Mouse (Mus musculus) left cerebral cortex, postnatal 10 days (tissue): Measurements from ENCODE around the gene Metrn. TPM values are rescaled to one million over a fixed set of nuclear protein-coding genes. Genes with fewer than 3 reads are reported as not detected.

ENCODE experiments used
- DNase-seq, 2 experiments: peaks; one replicate each; pipeline ENCODE4 v3.0.0; 2021 to 2022; ENCODE audit warnings: low spot score in 2 of 2, mixed read lengths in 1 of 2; ENCODE audit errors: extremely low spot score in 1 of 2
- intact Hi-C: fragments of 180-260 bp; cut with DNase I; formaldehyde crosslinking; loops from one replicate; pipeline ENCODE4 v1.15.1; 2025
- total RNA-seq, 2 experiments: library from RNA; stranded (reverse); gene quantifications; 2 replicates each; pipeline ENCODE4 v1.2.3; 2021

The Metrn gene
- total RNA-seq, 2 experiments from 2014 or later, result 59.8 to 61.1 TPM

DNA sequence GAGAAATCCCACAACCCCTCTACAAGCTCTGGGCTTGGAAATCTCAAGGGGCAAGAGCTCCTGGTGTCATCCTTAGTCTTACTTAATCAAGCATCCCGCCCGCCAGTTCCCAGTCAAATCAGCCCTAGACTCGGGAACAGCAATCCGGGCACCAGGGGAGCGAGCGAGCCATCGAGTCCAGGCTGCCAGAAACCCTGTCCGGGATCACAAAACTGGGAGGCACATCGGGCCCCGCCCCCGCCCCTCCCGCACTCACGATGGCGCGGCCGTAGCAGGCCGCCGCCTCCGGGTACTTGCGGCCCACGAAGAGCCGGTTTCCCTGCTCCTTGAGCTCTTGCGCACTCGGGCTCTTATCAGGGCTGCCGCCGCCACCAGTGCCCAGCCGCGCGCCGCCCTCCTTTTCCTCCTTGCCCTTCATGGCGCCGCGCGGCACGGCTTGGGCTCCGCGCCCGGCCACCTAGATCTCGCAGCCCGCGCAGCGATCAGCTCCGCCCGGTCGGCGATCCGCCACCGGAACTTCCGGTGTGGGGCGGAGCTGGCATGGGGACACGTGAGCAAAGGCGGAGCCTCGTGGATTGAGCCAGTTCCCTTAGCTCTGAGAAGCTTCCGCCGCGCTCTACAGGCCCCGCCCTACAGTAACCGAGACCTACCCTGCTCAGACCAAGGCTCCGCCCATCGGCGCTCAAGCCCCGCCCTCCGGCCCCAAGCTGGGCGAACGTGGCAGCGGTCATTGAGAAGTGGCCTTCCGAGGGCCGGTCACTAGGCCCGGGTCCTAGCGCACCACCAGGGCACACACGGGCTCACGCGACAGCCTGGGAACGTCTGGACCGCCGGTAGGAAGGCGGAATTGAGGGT is 35.7 kb upstream of the Metrn start:
- intact Hi-C loops, result no loop called here
- peak; percentile 98 to 100 for DNase-seq

DNA sequence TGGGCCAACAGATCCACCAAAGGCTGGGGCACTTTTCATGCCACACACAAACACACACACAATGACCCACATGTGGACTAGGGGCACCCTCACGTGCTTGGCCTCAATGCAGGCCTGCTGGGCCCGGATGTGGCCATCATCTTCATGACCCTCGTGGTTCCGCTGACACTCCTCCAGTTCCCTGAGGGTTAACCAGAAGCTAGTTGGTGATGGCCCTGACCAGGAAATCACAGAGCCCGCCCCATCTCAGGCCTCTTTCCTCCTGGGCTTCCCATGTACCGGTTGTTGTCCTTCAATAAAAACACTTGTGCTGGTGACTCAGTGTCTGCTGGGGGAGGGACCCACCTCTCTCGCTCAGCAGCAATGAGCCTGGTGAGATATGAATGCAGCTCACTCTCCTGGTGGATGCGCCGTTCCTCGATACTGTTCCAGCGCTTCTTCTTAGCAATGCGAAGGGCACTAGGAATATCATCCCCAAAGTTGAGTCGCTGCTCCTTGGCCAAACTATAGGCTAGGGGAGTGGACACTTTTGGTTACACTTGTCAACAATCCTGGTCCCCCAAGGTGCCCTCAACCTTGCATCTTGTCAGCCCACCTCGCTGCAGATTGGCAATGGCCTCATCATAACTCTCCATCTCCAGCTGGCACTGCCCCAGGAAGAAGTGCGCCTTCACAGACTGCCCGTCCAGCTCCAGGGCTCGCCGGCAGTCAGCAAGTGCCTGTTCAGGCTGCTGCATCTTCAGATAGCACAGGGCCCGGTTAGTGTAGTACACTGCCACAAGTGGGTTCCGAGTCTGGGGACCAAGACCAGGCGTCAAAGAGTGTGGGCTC is 34.7 kb upstream of the Metrn start:
- intact Hi-C loops, result no loop called here
- peak in 1 of 2 experiments; percentile 70 for DNase-seq

DNA sequence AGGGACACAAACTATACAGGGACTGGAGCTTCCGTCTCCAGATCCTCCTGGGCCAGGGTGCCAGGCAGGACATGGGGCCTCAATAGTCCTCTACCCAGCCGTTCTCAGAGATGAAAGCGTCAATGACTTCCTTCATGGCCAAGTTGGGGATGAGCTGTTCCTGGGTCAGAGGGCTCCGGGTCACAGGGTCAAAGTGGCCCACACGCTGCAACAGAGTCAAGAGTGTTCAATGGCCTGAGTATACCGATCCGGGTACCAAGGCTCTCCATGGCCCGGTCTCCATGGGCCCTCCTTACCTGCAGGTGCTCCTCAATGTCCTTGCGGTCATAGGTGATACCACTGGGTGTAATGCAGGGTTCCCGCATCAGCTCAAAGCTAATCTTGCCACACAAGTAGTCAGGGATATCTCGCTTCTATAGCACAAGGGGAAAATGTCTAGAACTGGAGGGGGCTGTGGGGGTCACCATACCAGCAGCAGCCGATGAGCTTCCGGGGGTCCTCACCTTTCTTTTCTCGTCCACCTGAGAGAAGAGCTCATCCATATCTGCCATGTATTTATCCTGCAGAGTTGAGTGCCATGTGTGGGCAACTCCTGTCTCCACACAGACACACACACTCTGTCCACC is 34.0 kb upstream of the Metrn start:
- intact Hi-C loops, result no loop called here
- no peak for DNase-seq

GRCm38 (mm10) chr17:25830200-25830753 is 33.3 kb upstream of the Metrn start:
- intact Hi-C loops, result no loop called here
- no peak for DNase-seq

GRCm38 (mm10) chr17:25829558-25830017 is 32.7 kb upstream of the Metrn start:
- peak in 1 of 2 experiments; percentile 26 for DNase-seq
- intact Hi-C loops, result no loop called here

DNA sequence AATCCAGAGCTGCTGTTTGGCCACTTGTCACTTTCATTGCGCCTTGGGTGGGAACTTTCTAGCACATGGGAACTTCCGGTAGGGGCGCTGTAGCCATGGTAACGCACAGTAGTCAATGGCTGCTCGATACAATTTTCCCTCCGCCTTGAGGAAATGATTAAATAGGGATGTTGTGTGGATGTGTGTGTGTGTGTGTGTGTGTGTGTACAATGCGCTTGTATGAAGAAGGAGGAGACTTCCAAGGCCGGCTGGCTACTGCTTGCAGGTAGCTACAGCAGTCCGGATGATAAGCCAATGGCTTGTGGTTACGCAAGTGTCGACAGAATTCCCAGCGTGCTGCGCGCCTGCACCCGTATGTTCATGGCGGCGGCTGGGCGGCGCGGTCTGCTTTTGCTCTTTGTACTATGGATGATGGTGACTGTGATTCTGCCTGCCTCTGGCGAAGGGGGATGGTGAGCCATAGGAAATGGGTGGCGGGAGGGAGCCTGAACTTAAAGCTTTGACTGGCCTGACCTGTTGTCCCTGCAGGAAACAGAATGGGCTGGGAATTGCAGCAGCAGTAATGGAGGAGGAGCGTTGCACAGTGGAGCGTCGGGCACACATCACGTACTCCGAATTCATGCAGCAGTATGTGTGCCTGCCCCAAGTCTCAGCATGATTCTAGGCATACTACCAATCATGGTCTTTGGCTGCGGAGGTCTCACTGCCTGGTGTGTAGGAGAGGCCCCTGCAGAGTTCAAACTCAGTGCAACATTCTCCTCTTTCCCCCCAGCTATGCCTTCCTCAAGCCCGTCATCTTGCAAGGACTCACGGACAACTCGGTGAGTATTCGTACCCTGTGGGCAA is 32.0 kb upstream of the Metrn start, which contains the start of gene Jmjd8:
Gene Jmjd8, plus strand, starts transcription at position 156 of the 846 bp plus-strand sequence.
- DNase-seq, result peak; percentile 78 to 87
- intact Hi-C loops, result no loop called here

DNA sequence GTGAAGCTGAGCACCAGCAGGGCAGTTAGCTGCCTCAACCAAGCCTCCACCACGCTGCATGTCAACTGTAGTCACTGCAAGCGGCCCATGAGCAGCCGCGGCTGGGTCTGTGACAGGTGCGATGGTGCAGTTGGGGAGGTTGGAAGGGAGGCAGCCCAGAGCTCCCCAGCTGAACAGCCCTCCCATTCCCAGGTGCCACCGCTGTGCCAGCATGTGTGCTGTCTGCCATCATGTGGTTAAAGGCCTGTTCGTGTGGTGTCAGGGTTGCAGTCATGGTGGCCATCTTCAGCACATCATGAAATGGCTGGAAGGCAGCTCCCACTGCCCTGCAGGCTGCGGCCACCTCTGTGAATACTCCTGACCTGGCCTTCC is 31.3 kb upstream of the Metrn start:
- intact Hi-C loops, result no loop called here
- DNase-seq, result peak in 1 of 2 experiments; percentile 45

- peak in 1 of 2 experiments; percentile 30 for DNase-seq
- intact Hi-C loops, result no loop called here
Observed at GRCm38 (mm10) chr17:25827546-25828222, 30.7 kb upstream of the Metrn start.

GRCm38 (mm10) chr17:25827011-25827410 is 30.1 kb upstream of the Metrn start:
- DNase-seq, result peak in 1 of 2 experiments; percentile 23
- intact Hi-C loops, result no loop called here

GRCm38 (mm10) chr17:25825984-25826570 is 29.1 kb upstream of the Metrn start:
- intact Hi-C loops, result no loop called here
- DNase-seq, result no peak

- DNase-seq, result peak in 1 of 2 experiments; percentile 22
- intact Hi-C loops, result no loop called here
Observed at GRCm38 (mm10) chr17:25825311-25825710, 28.4 kb upstream of the Metrn start.

DNA sequence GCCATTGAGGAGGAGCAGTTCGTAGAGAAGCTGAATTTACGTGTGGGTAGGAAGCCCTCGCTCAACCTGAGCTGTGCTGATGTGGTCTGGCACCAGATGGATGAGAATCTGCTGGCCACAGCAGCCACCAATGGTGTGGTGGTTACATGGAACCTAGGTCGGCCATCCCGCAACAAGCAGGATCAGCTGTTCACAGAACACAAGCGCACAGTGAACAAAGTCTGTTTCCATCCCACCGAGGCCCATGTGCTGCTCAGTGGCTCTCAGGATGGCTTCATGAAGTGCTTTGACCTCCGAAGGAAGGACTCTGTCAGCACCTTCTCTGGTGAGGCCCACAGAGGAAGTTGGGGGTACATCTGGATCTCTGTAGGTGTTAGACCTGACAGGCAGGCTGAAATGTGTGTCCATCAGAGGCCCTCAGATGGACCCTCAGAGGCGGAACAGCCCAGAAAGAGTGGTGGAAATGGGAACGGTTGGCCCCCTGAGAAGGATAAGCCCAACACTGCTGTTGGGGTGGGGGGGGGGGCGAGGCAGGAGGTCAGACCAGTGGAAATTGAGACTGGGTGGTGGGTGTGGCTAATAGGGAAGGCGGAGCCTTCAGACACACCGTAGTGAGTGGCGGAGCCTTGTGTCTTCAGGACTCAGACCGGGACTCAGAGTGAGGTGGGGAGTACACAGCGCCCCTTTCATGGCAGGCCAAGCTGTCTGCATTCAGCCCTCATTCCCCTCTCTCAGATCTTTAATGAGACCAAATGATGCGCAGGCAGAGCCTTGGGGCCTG is 27.6 kb upstream of the Metrn start:
- intact Hi-C loops, result no loop called here
- DNase-seq, result peak in 1 of 2 experiments; percentile 29

DNA sequence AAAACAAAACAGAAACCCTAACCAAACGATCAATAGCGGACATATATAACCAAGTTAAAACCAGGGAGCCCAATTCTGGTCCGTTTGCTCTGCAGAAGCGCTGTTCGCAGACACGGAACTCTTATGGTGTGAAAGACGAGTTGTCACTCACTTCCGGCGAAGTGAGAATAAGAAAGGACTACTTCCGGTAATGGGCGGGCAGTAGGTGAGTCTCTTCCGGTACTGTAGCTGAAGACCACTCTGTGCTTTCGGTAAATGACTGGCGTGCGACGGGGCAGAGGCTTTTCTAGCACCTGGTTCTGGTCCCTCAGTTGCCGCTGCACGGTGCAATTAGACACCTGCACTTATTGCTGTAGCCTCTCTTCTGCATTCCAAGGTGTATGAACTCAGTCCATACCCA is 26.5 kb upstream of the Metrn start, which contains the start of gene Wdr24:
Gene Wdr24, plus strand, starts transcription at position 176 of the 400 bp plus-strand sequence.
- intact Hi-C loops, result no loop called here
- peak; percentile 80 to 86 for DNase-seq

GRCm38 (mm10) chr17:25818851-25819780 is 22.2 kb upstream of the Metrn start:
- DNase-seq, result peak in 1 of 2 experiments; percentile 41
- intact Hi-C loops, result no loop called here

DNA sequence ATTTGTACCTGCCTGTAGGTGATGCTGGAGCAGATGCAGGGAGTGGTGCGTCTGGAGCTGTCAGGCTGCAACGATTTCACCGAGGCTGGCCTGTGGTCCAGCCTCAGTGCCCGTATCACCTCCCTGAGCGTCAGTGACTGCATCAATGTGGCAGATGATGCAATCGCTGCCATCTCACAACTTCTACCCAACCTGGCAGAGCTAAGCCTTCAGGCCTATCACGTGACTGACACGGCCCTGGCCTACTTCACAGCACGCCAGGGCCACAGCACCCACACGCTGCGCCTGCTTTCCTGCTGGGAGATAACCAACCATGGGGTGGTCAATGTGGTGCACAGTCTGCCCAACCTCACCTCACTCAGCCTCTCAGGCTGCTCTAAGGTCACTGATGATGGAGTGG is 20.7 kb upstream of the Metrn start:
- DNase-seq, result no peak
- intact Hi-C loops, result no loop called here
